Mouse (Mus musculus): ENCODE results near the gene Sh3pxd2a. TPM values are rescaled to one million over a fixed set of nuclear protein-coding genes. Genes with fewer than 3 reads are reported as not detected.

The Sh3pxd2a gene
- total RNA-seq (2015) (1.4 and 1.8 TPM in 2 replicates), total RNA-seq (2017) (1.1 and 1.3 TPM in 2 replicates)

GRCm38 (mm10) chr19:47464304-47465241 is at the start of gene Sh3pxd2a:
TSS of gene Sh3pxd2a (minus strand) at chr19:47464401.
- peak; percentile 9; the same call in 1 of the 2 replicates for ATAC-seq (ENCODE audit: poor library complexity, severe bottlenecking)

GRCm38 (mm10) chr19:47513618-47513897 is 49.4 kb upstream of the Sh3pxd2a start:
- no peak for ATAC-seq (ENCODE audit: poor library complexity, severe bottlenecking)

- ATAC-seq (ENCODE audit: poor library complexity, severe bottlenecking) = no peak
Measured at GRCm38 (mm10) chr19:47512794-47513617, 48.8 kb upstream of the Sh3pxd2a start.

- ATAC-seq (ENCODE audit: poor library complexity, severe bottlenecking) = peak; percentile 28; the same call in 1 of the 2 replicates
Measured at GRCm38 (mm10) chr19:47511958-47512357, 47.8 kb upstream of the Sh3pxd2a start.

GRCm38 (mm10) chr19:47511294-47511675 is 47.1 kb upstream of the Sh3pxd2a start:
- no peak for ATAC-seq (ENCODE audit: poor library complexity, severe bottlenecking)

GRCm38 (mm10) chr19:47510473-47511293 is 46.5 kb upstream of the Sh3pxd2a start:
- ATAC-seq (ENCODE audit: poor library complexity, severe bottlenecking) = peak; percentile 8

- no peak for ATAC-seq (ENCODE audit: poor library complexity, severe bottlenecking)
Measured at GRCm38 (mm10) chr19:47510135-47510472, 45.9 kb upstream of the Sh3pxd2a start.

- ATAC-seq (ENCODE audit: poor library complexity, severe bottlenecking) = peak; percentile 63
Measured at GRCm38 (mm10) chr19:47508771-47509281, 44.6 kb upstream of the Sh3pxd2a start.

- peak; percentile 22 for ATAC-seq (ENCODE audit: poor library complexity, severe bottlenecking)
Measured at GRCm38 (mm10) chr19:47508191-47508590, 44.0 kb upstream of the Sh3pxd2a start.

- ATAC-seq (ENCODE audit: poor library complexity, severe bottlenecking) = peak; percentile 36
Measured at GRCm38 (mm10) chr19:47507128-47508121, 43.2 kb upstream of the Sh3pxd2a start.

- peak; percentile 43; the same call in 1 of the 2 replicates for ATAC-seq (ENCODE audit: poor library complexity, severe bottlenecking)
Measured at GRCm38 (mm10) chr19:47503625-47504024, 39.4 kb upstream of the Sh3pxd2a start.

- peak; percentile 51 for ATAC-seq (ENCODE audit: poor library complexity, severe bottlenecking)
Measured at GRCm38 (mm10) chr19:47502563-47502962, 38.4 kb upstream of the Sh3pxd2a start.

- ATAC-seq (ENCODE audit: poor library complexity, severe bottlenecking) = no peak
Measured at GRCm38 (mm10) chr19:47500389-47501011, 36.3 kb upstream of the Sh3pxd2a start.

GRCm38 (mm10) chr19:47499841-47500240 is 35.6 kb upstream of the Sh3pxd2a start:
- ATAC-seq (ENCODE audit: poor library complexity, severe bottlenecking) = no peak

- ATAC-seq (ENCODE audit: poor library complexity, severe bottlenecking) = no peak
Measured at GRCm38 (mm10) chr19:47498942-47499341, 34.7 kb upstream of the Sh3pxd2a start.

GRCm38 (mm10) chr19:47497736-47498135 is 33.5 kb upstream of the Sh3pxd2a start:
- ATAC-seq (ENCODE audit: poor library complexity, severe bottlenecking) = no peak

GRCm38 (mm10) chr19:47497313-47497712 is 33.1 kb upstream of the Sh3pxd2a start:
- ATAC-seq (ENCODE audit: poor library complexity, severe bottlenecking) = no peak

- no peak for ATAC-seq (ENCODE audit: poor library complexity, severe bottlenecking)
Measured at GRCm38 (mm10) chr19:47493017-47493997, 29.1 kb upstream of the Sh3pxd2a start.
